ENCODE assay signal across 9 mouse cellular contexts in genomic region chr11:54953993-54954446, GRCm38 (mm10). TPM values are rescaled to one million over a fixed set of nuclear protein-coding genes. Genes with fewer than 3 reads are reported as not detected.
DNase-seq lines count a peak whose midpoint lies in the region; ATAC-seq lines count a peak whose summit lies in the region.
"Had no signal": no experiment of that assay in that cellular context is flagged by ENCODE, and none has a peak within 500 bp of the region (broad histone marks: within the 10 kb centered on the region; RNA-seq: fewer than 3 reads in every experiment).

No protein-coding gene starts in this region.

- ATAC-seq in heart, embryonic 13.5 days (ENCODE audit: extremely low read depth, insufficient number of reproducible peaks, low FRiP score, low TSS enrichment), result no peak
- no peak for ATAC-seq in forebrain, embryonic 13.5 days
- ATAC-seq in midbrain, embryonic 14.5 days (ENCODE audit: low FRiP score, low TSS enrichment), result no peak
- ATAC-seq: intestine, embryonic 15.5 days had no signal

- H3K27me3 ChIP-seq in heart, embryonic 13.5 days (replicated peaks), result no peaks in the 10 kb centered on the region
- H3K27me3 ChIP-seq in heart, embryonic 10.5 days (ENCODE audit: insufficient read depth, poor library complexity, severe bottlenecking), result no peaks in the 10 kb centered on the region
- no peaks in the 10 kb centered on the region for H3K27me3 ChIP-seq in forebrain, embryonic 13.5 days
- no peaks in the 10 kb centered on the region for H3K27me3 ChIP-seq in midbrain, embryonic 14.5 days (ENCODE audit: control insufficient read depth, insufficient read depth, low read length)
- H3K27me3 ChIP-seq: intestine, embryonic 15.5 days had no signal

- DNase-seq in heart, embryonic 10.5 days (ENCODE audit: low spot score), result no peak
- DNase-seq in ES-CJ7 (ENCODE audit: low read depth, low spot score), result peak; percentile 78
- DNase-seq in midbrain, embryonic 14.5 days, result peak; percentile 15
- no peak for DNase-seq in cerebellum, adult 18-20 months
- no peak for DNase-seq in lung, postnatal 10 days
- DNase-seq in spleen, adult 18-20 months, result no peak

- no peaks in the 10 kb centered on the region for H3K36me3 ChIP-seq in heart, embryonic 13.5 days
- H3K36me3 ChIP-seq in heart, embryonic 10.5 days, result peaks cover 6% of the 10 kb centered on the region; the same call in 1 of the 2 replicates
- H3K36me3 ChIP-seq in forebrain, embryonic 13.5 days (ENCODE audit: poor library complexity, severe bottlenecking), result no peaks in the 10 kb centered on the region
- H3K36me3 ChIP-seq in midbrain, embryonic 14.5 days (ENCODE audit: control insufficient read depth, insufficient read depth, low read length), result no peaks in the 10 kb centered on the region
- H3K36me3 ChIP-seq: intestine, embryonic 15.5 days had no signal

- H3K4me3 ChIP-seq in heart, embryonic 13.5 days, result no peak overlapping the region
- no peak overlapping the region for H3K4me3 ChIP-seq in heart, embryonic 10.5 days
- no peak overlapping the region for H3K4me3 ChIP-seq in forebrain, embryonic 13.5 days
- no peak overlapping the region for H3K4me3 ChIP-seq in midbrain, embryonic 14.5 days (replicated peaks; ENCODE audit: low read depth, low read length)
- H3K4me3 ChIP-seq: intestine, embryonic 15.5 days had no signal

- 46% methylated on average over 9 of the region's 9 CpGs for WGBS in heart, embryonic 13.5 days
- 55% methylated on average over 9 of the region's 9 CpGs for WGBS in heart, embryonic 10.5 days
- WGBS in forebrain, embryonic 13.5 days, result 29% methylated on average over 9 of the region's 9 CpGs
- WGBS in midbrain, embryonic 14.5 days, result 21% methylated on average over 9 of the region's 9 CpGs

- H3K9me3 ChIP-seq in heart, embryonic 13.5 days, result no peaks in the 10 kb centered on the region
- H3K9me3 ChIP-seq in heart, embryonic 10.5 days, result no peaks in the 10 kb centered on the region
- H3K9me3 ChIP-seq in forebrain, embryonic 13.5 days (replicated peaks), result no peaks in the 10 kb centered on the region
- H3K9me3 ChIP-seq in midbrain, embryonic 14.5 days (ENCODE audit: control insufficient read depth, low read length), result no peaks in the 10 kb centered on the region
- H3K9me3 ChIP-seq: intestine, embryonic 15.5 days had no signal

- peak overlapping the region; percentile 24; the same call in 1 of the 2 replicates for H3K27ac ChIP-seq in heart, embryonic 13.5 days (replicated peaks)
- H3K27ac ChIP-seq in heart, embryonic 10.5 days, result no peak overlapping the region
- H3K27ac ChIP-seq in forebrain, embryonic 13.5 days, result no peak overlapping the region
- no peak overlapping the region for H3K27ac ChIP-seq in midbrain, embryonic 14.5 days (replicated peaks; ENCODE audit: low read depth, low read length)
- H3K27ac ChIP-seq: intestine, embryonic 15.5 days had no signal

- H3K4me2 ChIP-seq in heart, embryonic 13.5 days, result peak overlapping the region; percentile 24
- peak overlapping the region; percentile 30 for H3K4me2 ChIP-seq in forebrain, embryonic 13.5 days
- H3K4me2 ChIP-seq in midbrain, embryonic 14.5 days (ENCODE audit: low read length), result peak overlapping the region; percentile 5
- H3K4me2 ChIP-seq: intestine, embryonic 15.5 days had no signal

- peaks cover 70% of the 10 kb centered on the region for H3K4me1 ChIP-seq in heart, embryonic 13.5 days
- peaks cover 69% of the 10 kb centered on the region for H3K4me1 ChIP-seq in heart, embryonic 10.5 days
- peaks cover 16% of the 10 kb centered on the region for H3K4me1 ChIP-seq in forebrain, embryonic 13.5 days
- H3K4me1 ChIP-seq in midbrain, embryonic 14.5 days (ENCODE audit: control insufficient read depth, insufficient read depth, low read length), result no peaks in the 10 kb centered on the region

- peak overlapping the region; percentile 59 for H3K9ac ChIP-seq in heart, embryonic 13.5 days
- peak overlapping the region; percentile 43; the same call in 1 of the 2 replicates for H3K9ac ChIP-seq in forebrain, embryonic 13.5 days
- H3K9ac ChIP-seq in midbrain, embryonic 14.5 days (replicated peaks; ENCODE audit: low read length), result no peak overlapping the region
- H3K9ac ChIP-seq: intestine, embryonic 15.5 days had no signal

RNA-seq across cellular contexts. Expression of gene Tnip1, which starts 8.7 kb away (rescaled TPM):
- 18.6 and 21.2 TPM in 2 replicates for polyA plus RNA-seq in heart, embryonic 13.5 days (2015; fragmentation: Nextera tagmentation; extraction: Ambion mirVana)
- polyA plus RNA-seq in heart, embryonic 10.5 days (2016; fragmentation: Nextera tagmentation; extraction: Ambion mirVana), result 22.7 and 23.7 TPM in 2 replicates
- 10.4 and 10.8 TPM in 2 replicates for polyA plus RNA-seq in forebrain, embryonic 13.5 days (2015; fragmentation: Nextera tagmentation; extraction: Ambion mirVana)
- polyA plus RNA-seq in midbrain, embryonic 14.5 days (2014; fragmentation: Nextera tagmentation; extraction: Ambion mirVana), result 15.1 and 15.5 TPM in 2 replicates

RNA-seq across cellular contexts. Expression of gene Gpx3, which starts 51.8 kb away (rescaled TPM):
- 1,129 and 1,294 TPM in 2 replicates for polyA plus RNA-seq in heart, embryonic 13.5 days (2015; fragmentation: Nextera tagmentation; extraction: Ambion mirVana)
- polyA plus RNA-seq in heart, embryonic 10.5 days (2016; fragmentation: Nextera tagmentation; extraction: Ambion mirVana), result 1,153 and 1,643 TPM in 2 replicates
- 17.9 and 20.8 TPM in 2 replicates for polyA plus RNA-seq in forebrain, embryonic 13.5 days (2015; fragmentation: Nextera tagmentation; extraction: Ambion mirVana)
- polyA plus RNA-seq in midbrain, embryonic 14.5 days (2014; fragmentation: Nextera tagmentation; extraction: Ambion mirVana), result 22.2 and 22.6 TPM in 2 replicates

Comparison
In these comparisons a context has a peak if more than half of its experiments do, and no peak if none do; other contexts are left out.
1. DNase-seq: peak in ES-CJ7 (single experiment) and midbrain, embryonic 14.5 days (single experiment); none in heart, embryonic 10.5 days (single experiment), cerebellum, adult 18-20 months (0 of 2), lung, postnatal 10 days (single experiment) and spleen, adult 18-20 months (0 of 2).
2. RNA of gene Gpx3, which starts 51.8 kb away (polyA plus RNA-seq): 1,153 to 1,643 TPM in heart, embryonic 10.5 days and 1,129 to 1,294 TPM in heart, embryonic 13.5 days; 22.2 to 22.6 TPM in midbrain, embryonic 14.5 days and 17.9 to 20.8 TPM in forebrain, embryonic 13.5 days; every median in the first group is over 10 times any median in the second.
3. Peak in every context shown above with its lines, with median percentiles within 50 percentile points of each other: H3K4me2 ChIP-seq.